Mouse (Mus musculus): Measurements from ENCODE around the gene Deup1. TPM values are rescaled to one million over a fixed set of nuclear protein-coding genes. Genes with fewer than 3 reads are reported as not detected.
A peak's percentile ranks its signal among the peaks of the same experiment; 100 is the strongest.

Gene Deup1
- 1 to 10 TPM in 1 of 2 experiments, under 1 TPM in 1; 0.89 to 1.3 TPM for total RNA-seq (2021)
- long read RNA-seq, partial matches to known transcripts = 0 of 4 reads
- long read RNA-seq, other reads (novel, unspliced or antisense) = 4 of 4 reads

DNA sequence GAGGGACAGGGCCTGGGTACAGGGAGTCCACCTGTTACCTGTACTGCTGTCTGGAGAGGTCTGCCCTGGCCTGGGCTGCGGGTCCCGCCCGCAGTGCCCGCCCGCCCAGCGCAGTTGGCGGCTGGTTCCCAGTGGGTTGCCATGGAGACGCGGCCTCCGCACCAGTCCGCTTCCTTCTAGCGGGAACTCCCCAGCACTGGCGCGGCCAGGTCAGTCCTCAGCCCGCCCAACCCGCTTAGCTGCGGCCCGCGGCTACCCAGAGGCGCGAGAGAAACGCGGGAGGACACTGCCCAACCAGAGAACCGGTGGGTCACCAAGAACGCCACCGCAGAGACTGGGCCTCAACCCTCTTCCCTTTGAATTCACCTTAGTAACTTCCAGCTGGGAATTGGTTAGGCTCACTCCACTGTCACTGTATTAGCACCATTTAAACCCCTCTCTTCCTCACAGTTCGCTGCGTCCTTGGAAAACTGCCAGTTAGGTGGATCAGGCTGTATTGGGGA lies at the start of gene Deup1:
TSS of gene Deup1 (minus strand) at position 149 of the 503 bp plus-strand sequence.
- peak; percentile 23 to 51 for DNase-seq (ENCODE audit: low spot score in 2 of 2)

DNA sequence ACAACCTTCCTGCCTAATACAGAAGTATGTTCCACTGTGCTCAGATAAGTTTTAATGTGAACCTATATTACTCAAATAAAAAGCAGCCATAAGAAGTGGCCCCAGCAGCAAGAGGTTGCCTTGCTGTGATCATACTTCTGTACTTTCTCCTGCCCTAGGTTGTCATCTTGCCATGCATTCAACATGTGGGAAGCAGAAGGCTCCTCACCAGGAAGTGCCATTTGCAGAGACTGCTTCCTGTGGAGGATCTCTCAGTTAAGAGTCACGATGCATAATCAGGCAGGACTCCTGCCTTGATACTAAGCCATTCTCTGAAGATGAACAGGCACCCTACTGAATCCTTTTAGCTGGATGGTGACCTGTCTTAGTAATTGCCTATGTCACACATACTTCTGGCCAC lies 44.5 kb upstream of the Deup1 start:
- no peak for DNase-seq (ENCODE audit: low spot score in 2 of 2)

DNA sequence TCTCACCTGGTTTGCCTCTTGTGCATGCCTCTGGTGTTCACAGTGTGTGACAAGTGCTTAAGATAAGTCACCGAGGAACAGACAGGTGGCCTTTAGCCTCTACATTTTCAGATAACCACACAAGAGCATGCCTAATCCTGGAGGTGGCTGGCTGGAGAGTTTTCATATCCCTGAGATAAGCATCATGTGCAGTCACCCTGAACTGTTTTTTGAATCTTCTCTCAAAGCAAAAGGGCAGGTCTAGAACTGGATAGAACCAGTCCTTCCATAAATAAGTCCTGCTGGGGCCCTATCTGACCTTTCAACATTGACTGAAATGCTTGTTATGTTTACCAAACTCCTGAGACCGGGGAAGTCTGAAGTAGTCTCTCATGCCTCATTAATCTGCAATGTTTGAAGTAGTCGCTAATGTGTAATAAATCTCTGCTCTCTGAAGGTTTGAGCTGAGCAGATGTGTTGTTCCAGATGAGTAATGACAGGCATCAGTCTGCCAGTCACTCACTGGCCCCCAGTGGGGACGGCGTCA lies 42.3 kb upstream of the Deup1 start:
- no peak for DNase-seq (ENCODE audit: low spot score in 2 of 2)

DNA sequence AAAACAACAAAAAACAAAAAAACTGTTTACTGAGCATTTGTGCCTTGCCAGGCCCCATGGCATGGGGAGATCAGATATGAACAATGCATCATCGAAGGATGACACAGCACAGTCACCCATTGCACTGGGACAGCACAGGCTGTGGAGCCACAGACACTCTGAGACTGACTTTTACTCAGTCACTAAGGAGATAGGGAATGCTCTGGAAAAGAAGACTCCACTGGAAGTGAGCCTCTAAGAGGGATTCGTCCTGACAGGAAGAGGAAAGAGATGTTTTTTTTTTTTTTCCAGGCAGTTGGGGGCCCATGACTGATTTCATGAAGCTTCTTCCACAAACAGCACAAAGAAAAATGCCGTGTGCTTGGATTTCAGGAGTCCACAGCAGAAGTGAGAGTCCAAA lies 41.7 kb upstream of the Deup1 start:
- DNase-seq (ENCODE audit: low spot score in 2 of 2) = no peak

DNA sequence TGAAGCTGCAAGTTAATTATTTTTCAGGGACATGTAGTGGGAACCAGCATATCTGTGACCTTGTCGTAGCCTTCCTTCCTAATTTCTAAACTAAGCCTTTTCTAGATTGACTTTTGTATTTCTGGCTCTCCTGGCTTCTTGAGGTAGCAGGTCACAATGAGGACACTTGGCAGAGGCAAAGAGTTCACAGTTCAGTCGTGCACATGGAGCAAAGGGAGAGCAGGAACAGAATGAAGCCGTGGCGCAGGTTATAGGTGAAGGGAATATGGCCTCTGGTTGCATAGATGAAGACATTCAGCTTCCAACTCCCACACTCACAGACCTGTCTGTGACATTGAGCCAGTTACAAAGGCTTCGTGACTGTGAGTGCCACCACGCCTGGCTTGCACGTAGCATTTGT lies 36.9 kb upstream of the Deup1 start:
- no peak for DNase-seq (ENCODE audit: low spot score in 2 of 2)

DNA sequence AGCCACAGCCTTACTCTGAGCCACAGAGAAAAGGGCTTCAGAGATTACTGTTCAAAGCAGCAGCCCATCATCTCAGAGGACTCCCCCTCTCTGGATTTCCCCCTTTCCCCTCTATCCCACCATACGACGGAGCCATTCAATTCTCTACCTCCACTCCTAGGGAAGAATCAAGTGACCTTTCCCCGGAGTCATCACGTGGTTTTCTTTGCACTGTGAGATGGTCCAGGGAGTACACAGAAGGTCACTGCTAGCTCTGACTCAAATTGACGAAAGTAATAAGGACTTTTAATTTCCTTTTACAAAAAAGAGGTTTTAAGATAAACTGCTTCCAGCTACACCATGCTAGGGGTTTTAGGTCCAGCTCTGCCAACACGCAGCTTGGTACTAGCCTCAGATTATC lies 31.3 kb upstream of the Deup1 start:
- no peak for DNase-seq (ENCODE audit: low spot score in 2 of 2)

DNA sequence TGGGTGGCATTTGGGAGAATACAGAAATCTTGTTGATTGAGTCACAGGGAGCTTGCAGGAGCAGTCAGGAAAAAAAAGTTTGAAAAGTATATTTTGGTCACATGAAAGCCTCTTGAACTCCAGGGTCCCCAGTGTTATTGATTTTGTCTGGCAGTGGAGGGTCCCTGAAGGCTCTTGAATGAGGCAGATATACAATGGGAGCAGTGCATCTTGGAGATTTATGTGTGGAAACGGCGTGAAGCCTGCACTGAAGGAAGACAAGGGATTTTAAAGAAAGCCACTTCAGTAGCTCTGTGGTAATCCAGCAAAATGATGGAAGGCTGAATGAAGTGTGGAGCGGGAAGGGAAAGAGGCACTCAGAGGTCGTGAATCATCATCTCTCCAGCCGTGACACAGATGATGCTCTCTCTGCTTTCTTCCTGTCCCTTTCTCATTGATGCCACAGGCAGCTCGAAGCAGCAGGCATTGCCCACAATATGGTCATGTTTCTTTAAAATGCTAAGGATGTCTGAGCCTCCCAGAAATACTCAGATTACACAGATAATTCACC lies 30.6 kb upstream of the Deup1 start:
- no peak for DNase-seq (ENCODE audit: low spot score in 2 of 2)

DNA sequence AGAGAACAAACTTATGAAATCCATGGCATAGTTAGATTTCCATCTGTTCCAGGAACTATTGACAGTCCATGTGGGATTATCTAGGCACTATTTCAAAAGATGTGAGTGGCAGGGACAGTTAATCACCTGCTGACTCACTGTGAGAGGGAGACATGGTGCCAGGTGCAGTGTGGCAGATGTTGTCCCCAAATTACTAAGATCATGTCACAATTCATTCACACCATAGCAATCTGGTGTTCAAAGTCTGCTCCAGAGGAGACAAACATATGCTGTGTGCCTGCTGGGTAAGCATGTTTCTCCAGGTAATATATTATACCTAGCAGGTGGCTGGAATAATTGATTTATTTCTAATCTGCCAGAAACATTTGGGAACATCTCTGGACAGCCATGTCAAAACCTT lies 25.3 kb upstream of the Deup1 start:
- DNase-seq (ENCODE audit: low spot score in 2 of 2) = peak; percentile 36 to 78

DNA sequence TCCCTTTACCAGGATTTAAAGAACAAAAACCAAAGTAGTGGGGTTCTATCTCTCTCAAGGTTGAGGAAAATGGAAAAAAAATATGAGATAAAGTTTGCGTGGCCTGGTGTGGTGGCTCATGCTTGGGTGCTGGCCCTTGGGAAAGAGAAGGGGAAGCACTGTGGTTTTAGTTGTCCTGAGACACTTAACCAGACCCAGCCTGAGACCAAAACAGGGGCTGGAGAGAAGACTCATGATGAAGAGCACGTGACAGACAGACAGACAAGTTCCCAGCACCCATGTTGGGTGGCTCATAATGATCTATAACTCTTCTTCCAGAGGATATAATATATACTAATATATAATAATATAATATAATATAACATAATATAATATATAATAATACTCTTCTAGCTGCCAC lies 22.2 kb upstream of the Deup1 start:
- no peak for DNase-seq (ENCODE audit: low spot score in 2 of 2)

DNA sequence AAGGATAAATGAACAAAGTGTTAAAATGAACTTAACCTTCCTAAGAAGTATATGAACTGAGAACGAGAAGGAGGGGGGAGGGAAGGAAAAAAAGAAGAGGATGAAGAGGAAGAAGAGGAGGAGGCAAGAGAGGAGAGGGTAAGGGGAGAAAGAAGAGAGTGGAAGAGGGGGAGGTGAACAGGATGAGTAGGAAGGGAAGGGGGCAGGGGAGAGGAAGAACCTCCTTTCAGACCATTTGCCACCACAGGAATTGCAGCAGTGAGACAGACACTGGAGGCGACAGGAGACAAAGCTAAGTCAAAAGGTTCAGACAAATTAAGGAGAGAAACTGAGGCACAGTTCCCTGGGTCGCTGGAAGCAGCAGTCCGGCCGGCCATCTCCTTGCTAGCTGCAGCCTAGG lies 349 bp downstream of the Deup1 start:
- DNase-seq (ENCODE audit: low spot score in 2 of 2) = no peak

DNA sequence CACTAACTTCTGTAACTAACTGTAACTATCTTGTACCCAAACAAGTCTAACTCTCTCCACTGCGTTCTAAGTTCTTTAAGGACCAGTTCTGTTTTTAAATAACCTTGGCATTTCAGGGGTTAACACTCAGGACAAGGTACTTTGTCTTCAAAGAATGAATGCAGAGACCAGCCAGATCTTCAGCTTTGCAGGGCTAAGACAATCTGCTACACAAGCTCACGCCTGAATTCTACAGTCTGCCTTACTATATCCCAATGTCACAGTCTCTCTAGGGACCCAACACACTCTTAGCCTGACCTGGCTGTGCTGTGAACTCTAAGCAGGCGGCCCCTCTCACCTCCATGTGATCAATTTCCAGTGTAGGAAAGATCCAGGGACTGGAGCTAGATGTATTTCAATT lies 3.0 kb downstream of the Deup1 start:
- no peak for DNase-seq (ENCODE audit: low spot score in 2 of 2)

DNA sequence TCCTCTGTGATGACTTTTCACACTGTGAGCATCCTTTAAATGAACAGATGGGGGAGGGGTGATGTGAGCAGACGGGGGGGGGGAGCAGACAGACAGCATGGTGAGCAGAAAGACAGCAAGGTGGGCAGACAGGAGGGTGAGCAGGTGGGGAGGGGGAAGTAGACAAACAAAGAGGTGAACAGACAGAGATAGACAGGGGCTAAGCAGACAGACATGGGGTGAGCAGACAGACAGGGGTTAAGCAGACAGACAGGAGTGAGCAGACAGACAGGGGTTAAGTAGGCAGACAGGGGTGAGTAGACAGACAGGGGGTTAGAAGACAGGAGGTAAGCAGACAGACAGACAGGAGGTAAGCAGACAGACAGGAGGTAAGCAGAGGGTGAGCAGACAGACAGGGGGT lies 8.0 kb downstream of the Deup1 start:
- DNase-seq (ENCODE audit: low spot score in 2 of 2) = no peak

DNA sequence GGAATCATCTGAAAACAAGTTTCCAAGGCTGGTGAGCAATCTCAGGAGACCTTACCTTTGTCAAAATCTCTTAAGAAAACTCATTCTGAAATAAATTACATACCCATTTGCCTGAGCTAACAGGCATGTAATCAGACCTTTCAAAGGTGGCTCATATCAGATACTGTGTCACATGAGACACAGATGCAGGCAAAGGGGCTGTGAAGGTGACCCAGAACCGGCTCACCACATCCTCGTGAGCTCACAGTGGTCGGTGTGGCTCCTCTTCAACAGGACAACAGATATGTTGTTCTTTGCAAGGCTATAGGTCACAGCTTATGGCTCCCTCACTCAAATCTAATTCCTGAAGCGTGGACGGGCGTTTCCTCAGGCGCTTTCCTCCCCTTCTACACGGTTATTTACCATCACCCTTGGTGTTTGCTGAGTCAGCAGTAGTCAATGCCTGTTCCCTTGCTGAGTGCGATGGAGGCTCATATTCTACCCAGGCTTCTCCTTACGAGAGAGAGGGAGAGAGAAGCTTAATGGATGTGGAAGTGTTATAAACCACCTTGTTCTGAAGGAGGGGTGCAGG lies 8.6 kb downstream of the Deup1 start:
- no peak for DNase-seq (ENCODE audit: low spot score in 2 of 2)

DNA sequence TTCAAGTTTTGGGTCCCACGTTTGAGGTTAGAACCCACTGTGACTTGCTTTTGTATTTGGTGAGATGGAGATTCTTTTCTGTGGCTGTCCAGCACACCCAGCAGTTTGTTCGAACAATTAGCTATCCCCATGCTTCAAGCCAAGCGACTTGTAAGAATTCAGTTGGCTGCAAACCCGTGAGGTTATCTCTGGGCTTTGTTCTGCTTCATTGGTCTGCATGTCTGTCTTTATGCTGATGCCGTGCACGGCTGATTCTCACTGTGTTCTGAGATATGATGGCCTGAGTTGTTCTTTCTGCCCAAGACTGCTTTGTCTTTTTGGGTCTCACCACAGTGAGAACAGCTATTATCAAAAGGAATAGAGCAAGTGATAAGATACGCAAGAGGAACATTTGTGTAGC lies 10.7 kb downstream of the Deup1 start:
- no peak for DNase-seq (ENCODE audit: low spot score in 2 of 2)

DNA sequence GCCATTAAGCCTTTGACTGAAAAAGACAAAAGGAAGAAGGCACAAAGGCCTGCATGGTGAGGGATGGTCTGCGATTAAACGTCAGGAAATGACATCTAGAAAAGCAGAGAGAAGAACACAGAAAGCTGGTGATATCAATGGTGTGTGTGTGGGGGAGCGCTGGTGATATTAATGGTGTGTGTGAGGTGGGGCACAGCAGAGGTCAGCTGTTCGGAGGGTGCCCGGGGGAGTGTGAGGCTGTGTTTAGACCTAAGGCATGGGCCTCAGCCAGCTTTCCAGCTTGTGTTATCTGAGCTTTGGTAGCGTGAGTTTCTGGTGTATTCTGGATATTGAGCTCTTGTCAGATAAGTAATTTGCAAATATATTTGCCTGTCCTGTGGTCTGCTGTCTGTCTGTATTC lies 11.3 kb downstream of the Deup1 start:
- DNase-seq (ENCODE audit: low spot score in 2 of 2) = no peak

DNA sequence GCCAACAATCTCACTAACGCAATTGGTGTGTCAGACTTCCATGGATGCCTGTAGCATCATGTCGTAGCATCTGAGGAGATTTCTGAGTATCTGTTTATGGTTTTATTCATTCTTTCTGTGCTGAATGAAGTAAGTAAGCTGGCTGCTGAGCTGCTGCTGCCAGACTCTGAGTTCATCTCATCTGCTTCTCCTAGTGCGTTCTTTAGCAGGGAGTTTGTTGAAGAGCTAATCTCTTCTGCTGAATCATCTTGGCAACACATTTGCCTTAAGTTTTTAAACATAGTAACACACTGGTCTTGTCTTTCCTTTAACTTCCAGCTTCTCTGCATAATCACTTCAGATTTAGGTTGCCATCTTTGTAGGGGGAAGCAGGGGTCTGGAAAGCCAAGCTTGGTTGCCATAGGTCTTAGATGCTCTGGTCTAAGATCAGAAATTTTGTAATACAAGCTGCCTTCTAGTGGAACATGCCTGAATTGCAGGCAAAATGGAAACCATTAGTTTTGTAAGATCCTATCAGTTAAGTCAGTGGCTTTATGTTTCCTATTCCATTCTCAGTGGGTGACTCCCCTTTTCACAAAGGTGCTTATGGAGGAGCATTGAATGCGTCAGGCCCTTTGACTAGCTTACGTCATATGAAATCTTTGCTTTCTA lies 18.3 kb downstream of the Deup1 start:
- peak in 1 of 2 experiments; percentile 11 for DNase-seq (ENCODE audit: low spot score in 2 of 2)

DNA sequence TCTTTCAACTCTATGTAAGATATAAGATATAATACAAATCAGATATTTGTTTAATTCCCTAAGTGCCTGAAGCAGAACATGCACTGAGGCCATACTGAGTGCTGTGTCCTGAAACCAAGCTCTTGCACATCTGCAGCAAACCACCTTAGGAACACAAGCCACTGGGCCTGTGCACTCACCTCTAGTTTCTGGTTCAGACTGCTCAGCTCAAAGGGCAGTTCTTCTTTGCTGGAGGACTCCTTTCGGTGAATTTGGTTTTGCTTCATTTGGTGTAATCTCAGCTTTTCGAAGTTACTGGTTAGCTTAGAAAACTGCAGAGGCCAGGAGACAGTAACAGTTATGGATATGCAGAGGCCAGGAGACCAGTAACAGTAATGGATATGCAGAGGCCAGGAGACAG lies 20.1 kb downstream of the Deup1 start:
- DNase-seq (ENCODE audit: low spot score in 2 of 2) = no peak

DNA sequence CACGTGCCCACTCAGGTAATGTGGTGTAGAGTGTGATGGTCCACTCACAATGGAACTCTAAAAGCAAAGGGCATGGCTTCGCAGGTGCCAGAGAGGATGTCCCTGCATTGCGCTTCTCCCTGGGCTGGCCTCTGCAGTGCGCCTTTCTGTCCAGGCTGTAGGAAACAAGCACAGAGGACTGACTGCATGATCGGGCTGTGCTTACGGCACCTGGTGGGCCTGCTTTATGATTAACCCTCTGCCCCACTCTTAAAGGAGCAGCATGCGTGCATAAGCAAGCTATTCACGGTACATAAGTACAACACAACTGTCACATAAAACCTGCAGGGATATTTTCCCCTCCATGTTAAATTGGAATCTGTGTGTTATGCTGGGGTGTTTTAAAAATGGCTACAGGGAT lies 24.6 kb downstream of the Deup1 start:
- no peak for DNase-seq (ENCODE audit: low spot score in 2 of 2)

DNA sequence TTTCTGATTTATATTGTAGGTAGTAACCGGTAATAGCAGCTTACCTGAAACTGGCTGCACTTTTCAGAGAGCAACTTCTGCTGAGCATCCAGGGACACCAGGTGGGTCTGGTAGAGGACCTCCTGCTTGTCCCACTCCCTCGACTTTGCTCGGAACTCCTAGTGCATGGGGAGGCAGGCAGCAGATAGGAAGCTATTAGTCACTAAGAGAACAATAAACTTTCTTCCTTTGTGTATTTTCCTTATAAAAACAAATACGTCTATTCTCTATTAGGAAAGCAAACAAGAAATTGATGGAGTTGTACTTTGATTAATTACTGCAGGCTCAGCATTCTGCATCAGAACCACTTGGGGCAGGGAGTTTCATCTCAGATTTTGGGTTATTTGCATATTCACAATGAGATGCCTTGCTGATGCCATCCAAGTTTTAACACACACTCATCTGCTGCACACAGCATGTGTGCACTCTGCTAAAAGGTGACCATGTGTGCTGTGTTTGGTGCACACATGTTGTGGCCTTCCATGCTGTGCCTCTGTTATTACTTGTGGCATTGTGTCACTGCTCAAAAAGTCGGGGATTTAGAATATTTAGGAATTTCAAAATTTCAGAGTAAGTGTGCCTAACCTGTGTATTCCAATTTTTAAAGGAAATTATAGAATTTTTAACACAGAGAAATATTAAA lies 26.7 kb downstream of the Deup1 start:
- no peak for DNase-seq (ENCODE audit: low spot score in 2 of 2)

DNA sequence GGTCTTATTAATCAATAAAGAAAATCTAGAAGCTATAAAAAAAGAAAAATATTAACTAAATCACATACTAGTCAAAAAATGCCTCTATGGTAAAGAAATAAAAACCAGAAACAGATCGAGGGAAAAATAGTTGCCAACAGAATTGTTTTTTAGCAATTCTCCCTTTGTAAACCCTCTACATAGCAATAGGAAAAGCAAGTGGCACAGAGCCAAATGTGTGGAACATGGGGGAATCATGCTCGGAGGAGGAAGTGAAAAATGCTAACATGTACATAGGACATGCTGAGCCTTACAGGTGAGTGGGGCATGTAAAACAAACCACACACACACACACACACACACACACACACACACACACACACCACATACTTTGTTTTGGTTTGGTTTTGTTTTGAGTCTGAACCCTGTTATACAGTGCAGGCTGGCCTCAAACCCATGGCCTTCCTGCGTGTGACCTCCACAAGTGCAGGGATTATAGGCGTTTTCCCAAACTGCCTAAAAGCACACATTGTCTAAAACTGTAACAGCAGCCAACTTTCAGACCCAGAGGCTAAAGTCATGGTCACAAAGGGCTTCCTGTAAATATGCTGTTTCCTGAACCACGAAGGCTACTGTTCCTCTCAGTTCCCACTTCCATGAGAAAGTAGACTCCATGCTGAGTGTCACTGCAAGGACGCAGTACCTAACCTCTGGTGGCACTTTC lies 27.4 kb downstream of the Deup1 start:
- no peak for DNase-seq (ENCODE audit: low spot score in 2 of 2)

DNA sequence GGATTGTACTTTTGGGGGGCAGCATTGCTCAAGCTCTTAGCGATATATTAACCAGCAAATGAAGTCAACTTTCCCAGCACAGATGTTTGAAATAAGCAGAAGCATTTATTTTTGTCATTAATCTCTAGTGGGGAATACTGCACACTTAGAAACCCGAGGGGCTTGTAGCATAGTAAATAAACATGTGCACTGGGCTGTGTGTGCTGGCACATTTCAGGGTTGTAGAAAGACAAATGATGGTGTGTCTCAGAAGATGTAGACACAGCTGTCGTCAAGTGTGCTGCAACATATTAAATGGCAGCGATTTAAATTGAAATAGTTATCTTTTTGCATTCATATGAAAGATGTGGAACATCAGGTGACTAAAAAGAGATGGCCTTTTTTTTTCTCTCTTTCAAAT lies 31.1 kb downstream of the Deup1 start:
- no peak for DNase-seq (ENCODE audit: low spot score in 2 of 2)
